Mouse (Mus musculus): ENCODE measurements around the gene Gng12. TPM values are rescaled to one million over a fixed set of nuclear protein-coding genes. Genes with fewer than 3 reads are reported as not detected.
A peak's percentile ranks its signal among the peaks of the same experiment; 100 is the strongest.
"Not testable (repeated sequence)": the region's sequence is repeated elsewhere in the genome, so short reads cannot be mapped to it uniquely, and the experiment has no call there.

The Gng12 gene
- polyA plus RNA-seq (2014; fragmentation: Nextera tagmentation; extraction: Ambion mirVana), result 72.4 and 73.9 TPM in 2 replicates

DNA sequence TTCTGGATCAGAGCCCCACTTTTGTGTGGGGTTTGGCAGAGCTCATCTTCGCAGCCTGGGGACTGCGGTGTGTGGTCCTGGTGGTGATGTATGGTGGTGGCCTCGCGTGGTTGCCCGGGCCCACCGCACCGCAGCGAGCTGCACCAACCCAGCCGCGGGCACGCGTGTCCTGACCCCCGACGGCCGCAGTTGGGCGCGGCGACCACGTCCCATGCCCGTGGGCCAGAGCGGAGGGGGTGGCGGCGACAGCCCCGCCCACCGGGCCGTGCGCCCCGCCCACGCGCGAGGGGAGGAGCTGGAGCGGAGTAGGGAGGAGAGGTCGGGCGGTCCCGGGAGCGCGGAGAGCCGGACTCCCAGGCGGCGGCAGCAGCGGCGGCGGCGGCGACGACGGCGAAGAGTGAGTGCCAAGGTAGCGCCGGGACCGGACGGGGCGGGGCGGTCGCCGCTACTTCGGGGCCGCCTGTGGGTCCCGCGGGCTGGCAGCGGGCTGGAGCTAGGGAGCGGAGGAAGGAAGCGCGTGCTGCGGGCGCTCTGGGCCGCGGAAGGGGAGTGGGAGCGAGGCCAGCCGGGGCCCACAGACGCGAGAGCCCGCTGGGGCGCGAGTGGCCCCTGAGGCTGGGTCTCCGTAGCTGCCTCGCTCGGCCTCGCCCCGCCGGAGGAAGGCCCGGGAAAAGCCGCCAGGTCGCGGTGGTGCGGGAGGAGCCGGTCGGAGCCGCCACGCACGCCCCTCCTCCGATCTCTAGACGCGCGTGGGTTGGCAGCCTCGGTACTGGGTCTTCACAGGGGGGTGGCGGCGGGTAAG, at the start of gene Gng12:
Gene Gng12, plus strand, starts transcription at position 279 of the 802 bp plus-strand sequence.
- Histone ChIP-seq H3K27ac (replicated peaks in 1 of 2; ENCODE audit: control insufficient read depth in 1 of 2, insufficient read depth in 1 of 2, low read depth in 2 of 2, low read length in 2 of 2) (peak within 1 kb of the TSS; percentile 15 to 62; a peak in 3 of 4 replicates), H3K4me2 (ENCODE audit: low read length) (peak within 1 kb of the TSS; percentile 70), H3K4me3 (ENCODE audit: control insufficient read depth in 1 of 2, insufficient read depth in 1 of 2, low read depth in 1 of 2, low read length in 2 of 2) (peak within 1 kb of the TSS; percentile 68 to 83), H3K4me1 (ENCODE audit: control insufficient read depth in 2 of 2, insufficient read depth in 2 of 2, low read length in 2 of 2) (peaks cover 0 to 8% of the 10 kb centered on the region in 2 experiments; a peak in 2 of 4 replicates), H3K9ac (ENCODE audit: low read length) (peak within 1 kb of the TSS; percentile 82), H3K27me3 (ENCODE audit: control insufficient read depth, insufficient read depth, low read length) (no peaks in the 10 kb centered on the region), H3K9me3 (ENCODE audit: control insufficient read depth, low read length) (no peaks in the 10 kb centered on the region), H3K36me3 (ENCODE audit: control insufficient read depth, insufficient read depth, low read length) (no peaks in the 10 kb centered on the region)
- under 1% methylated on average over 86 of the region's 98 CpGs for WGBS
- ATAC-seq (ENCODE audit: insufficient number of reproducible peaks, insufficient read depth, low FRiP score, low read depth), result peak; percentile 92

DNA sequence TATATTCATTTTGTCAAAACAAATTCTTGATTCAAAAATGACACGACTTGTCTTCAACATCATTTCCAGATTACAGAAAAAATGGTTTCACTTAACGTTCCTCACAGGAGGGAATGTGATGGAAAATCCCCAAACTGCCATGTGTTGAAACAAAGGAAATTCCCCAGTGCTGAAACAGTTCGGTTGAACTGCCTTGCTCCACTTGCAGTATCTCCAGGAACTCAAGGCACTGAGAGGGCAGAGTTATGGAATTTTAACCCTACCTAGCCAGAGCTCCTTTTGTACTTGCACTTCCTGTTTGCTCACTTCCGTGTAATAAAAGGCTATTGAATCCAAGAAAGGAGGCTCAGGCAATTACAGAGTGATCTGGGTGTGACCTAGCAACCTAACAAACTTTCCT, 47.3 kb upstream of the Gng12 start:
- H3K4me3 ChIP-seq (ENCODE audit: control insufficient read depth in 1 of 2, insufficient read depth in 1 of 2, low read depth in 1 of 2, low read length in 2 of 2), result no peak overlapping the region
- 20% methylated on average over 4 of the region's 4 CpGs for WGBS

DNA sequence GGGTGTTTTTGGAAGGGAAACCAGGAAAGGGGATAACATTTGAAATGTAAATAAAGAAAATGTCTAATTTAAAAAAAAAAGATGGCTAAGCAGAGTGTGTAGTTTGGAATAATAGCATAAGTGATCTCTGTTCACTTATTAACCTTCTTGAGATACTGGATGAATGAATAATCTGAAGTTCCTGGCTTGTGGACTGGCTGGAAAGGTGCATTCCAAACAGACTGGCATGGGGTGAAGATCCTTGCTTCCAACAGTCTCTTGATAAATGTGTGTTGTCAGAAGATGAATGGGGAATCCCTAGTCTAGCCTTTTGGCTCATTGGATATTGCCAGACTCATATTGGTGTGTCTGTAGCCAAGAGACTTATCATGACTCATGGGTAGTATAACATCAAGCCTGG, 40.0 kb upstream of the Gng12 start:
- H3K27me3 ChIP-seq (ENCODE audit: control insufficient read depth, insufficient read depth, low read length), result no peaks in the 10 kb centered on the region
- no peak overlapping the region for H3K4me3 ChIP-seq (ENCODE audit: control insufficient read depth in 1 of 2, insufficient read depth in 1 of 2, low read depth in 1 of 2, low read length in 2 of 2)
- no peaks in the 10 kb centered on the region for H3K9me3 ChIP-seq (ENCODE audit: control insufficient read depth, low read length)
- H3K4me2 ChIP-seq (ENCODE audit: low read length), result no peak overlapping the region
- H3K27ac ChIP-seq (replicated peaks in 1 of 2; ENCODE audit: control insufficient read depth in 1 of 2, insufficient read depth in 1 of 2, low read depth in 2 of 2, low read length in 2 of 2), result no peak overlapping the region
- no peaks in the 10 kb centered on the region for H3K4me1 ChIP-seq (ENCODE audit: control insufficient read depth in 2 of 2, insufficient read depth in 2 of 2, low read length in 2 of 2)
- ATAC-seq (ENCODE audit: insufficient number of reproducible peaks, insufficient read depth, low FRiP score, low read depth), result no peak
- no peak overlapping the region for H3K9ac ChIP-seq (ENCODE audit: low read length)
- no peaks in the 10 kb centered on the region for H3K36me3 ChIP-seq (ENCODE audit: control insufficient read depth, insufficient read depth, low read length)

More for the DNA sequence above, 47.3 kb upstream of the Gng12 start:
- no peak for ATAC-seq (ENCODE audit: insufficient number of reproducible peaks, insufficient read depth, low FRiP score, low read depth)
- Histone ChIP-seq H3K4me2 (ENCODE audit: low read length) (no peak overlapping the region), H3K36me3 (ENCODE audit: control insufficient read depth, insufficient read depth, low read length) (no peaks in the 10 kb centered on the region), H3K27me3 (ENCODE audit: control insufficient read depth, insufficient read depth, low read length) (no peaks in the 10 kb centered on the region), H3K9ac (ENCODE audit: low read length) (no peak overlapping the region), H3K27ac (replicated peaks in 1 of 2; ENCODE audit: control insufficient read depth in 1 of 2, insufficient read depth in 1 of 2, low read depth in 2 of 2, low read length in 2 of 2) (no peak overlapping the region), H3K4me1 (ENCODE audit: control insufficient read depth in 2 of 2, insufficient read depth in 2 of 2, low read length in 2 of 2) (peaks cover 0 to 6% of the 10 kb centered on the region in 2 experiments; a peak in 1 of 4 replicates), H3K9me3 (ENCODE audit: control insufficient read depth, low read length) (no peaks in the 10 kb centered on the region)

DNA sequence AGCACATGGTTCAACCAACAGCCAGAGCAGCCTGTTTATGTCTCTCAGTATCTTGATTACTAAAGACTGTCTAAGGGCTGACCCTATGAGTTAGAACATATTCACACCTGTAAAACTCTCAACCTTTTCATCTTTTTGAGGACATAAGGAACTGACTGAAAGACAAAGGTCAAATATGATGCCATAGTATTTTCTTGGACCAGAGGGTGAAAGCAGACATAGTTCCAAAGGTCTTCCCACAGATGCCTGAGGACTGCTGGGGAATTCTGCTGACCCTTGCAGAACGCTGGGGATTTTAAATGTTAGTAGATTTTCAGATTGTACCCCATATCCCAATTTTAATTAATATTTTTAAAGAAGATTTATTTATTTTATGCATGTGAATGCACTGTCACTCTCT, 37.8 kb upstream of the Gng12 start:
- no peak for ATAC-seq (ENCODE audit: insufficient number of reproducible peaks, insufficient read depth, low FRiP score, low read depth)
- Histone ChIP-seq H3K9ac (ENCODE audit: low read length) (no peak overlapping the region), H3K4me2 (ENCODE audit: low read length) (no peak overlapping the region), H3K9me3 (ENCODE audit: control insufficient read depth, low read length) (no peaks in the 10 kb centered on the region), H3K4me3 (ENCODE audit: control insufficient read depth in 1 of 2, insufficient read depth in 1 of 2, low read depth in 1 of 2, low read length in 2 of 2) (no peak overlapping the region), H3K27me3 (ENCODE audit: control insufficient read depth, insufficient read depth, low read length) (no peaks in the 10 kb centered on the region), H3K27ac (replicated peaks in 1 of 2; ENCODE audit: control insufficient read depth in 1 of 2, insufficient read depth in 1 of 2, low read depth in 2 of 2, low read length in 2 of 2) (no peak overlapping the region), H3K4me1 (ENCODE audit: control insufficient read depth in 2 of 2, insufficient read depth in 2 of 2, low read length in 2 of 2) (no peaks in the 10 kb centered on the region), H3K36me3 (ENCODE audit: control insufficient read depth, insufficient read depth, low read length) (no peaks in the 10 kb centered on the region)
- 67% methylated on average over 1 of the region's 1 CpGs for WGBS

DNA sequence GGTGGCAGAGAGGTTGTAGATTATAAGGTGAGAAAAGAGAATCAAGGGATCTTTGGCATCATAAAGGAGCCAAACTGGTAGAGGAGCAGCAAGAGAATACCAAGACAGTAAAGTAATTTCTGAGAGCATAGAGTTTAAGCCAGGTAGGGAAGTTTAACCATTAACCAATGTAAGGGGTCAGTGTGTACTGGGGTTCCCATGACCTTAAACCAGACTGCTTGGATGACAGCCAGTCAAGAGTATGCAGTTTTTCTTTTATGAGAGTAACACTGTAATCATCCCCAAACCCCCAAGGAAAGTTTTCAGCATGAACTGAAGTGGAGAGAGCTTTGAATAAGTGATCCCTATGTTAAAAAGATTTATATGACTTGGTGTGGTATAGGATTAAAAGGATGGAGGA, 36.8 kb upstream of the Gng12 start:
- no peak for ATAC-seq (ENCODE audit: insufficient number of reproducible peaks, insufficient read depth, low FRiP score, low read depth)
- no peak overlapping the region for H3K4me3 ChIP-seq (ENCODE audit: control insufficient read depth in 1 of 2, insufficient read depth in 1 of 2, low read depth in 1 of 2, low read length in 2 of 2)
- no peaks in the 10 kb centered on the region for H3K27me3 ChIP-seq (ENCODE audit: control insufficient read depth, insufficient read depth, low read length)
- H3K9ac ChIP-seq (ENCODE audit: low read length), result no peak overlapping the region
- H3K9me3 ChIP-seq (ENCODE audit: control insufficient read depth, low read length), result no peaks in the 10 kb centered on the region
- H3K36me3 ChIP-seq (ENCODE audit: control insufficient read depth, insufficient read depth, low read length), result no peaks in the 10 kb centered on the region
- H3K4me2 ChIP-seq (ENCODE audit: low read length), result no peak overlapping the region
- H3K27ac ChIP-seq (replicated peaks in 1 of 2; ENCODE audit: control insufficient read depth in 1 of 2, insufficient read depth in 1 of 2, low read depth in 2 of 2, low read length in 2 of 2), result no peak overlapping the region
- H3K4me1 ChIP-seq (ENCODE audit: control insufficient read depth in 2 of 2, insufficient read depth in 2 of 2, low read length in 2 of 2), result no peaks in the 10 kb centered on the region

DNA sequence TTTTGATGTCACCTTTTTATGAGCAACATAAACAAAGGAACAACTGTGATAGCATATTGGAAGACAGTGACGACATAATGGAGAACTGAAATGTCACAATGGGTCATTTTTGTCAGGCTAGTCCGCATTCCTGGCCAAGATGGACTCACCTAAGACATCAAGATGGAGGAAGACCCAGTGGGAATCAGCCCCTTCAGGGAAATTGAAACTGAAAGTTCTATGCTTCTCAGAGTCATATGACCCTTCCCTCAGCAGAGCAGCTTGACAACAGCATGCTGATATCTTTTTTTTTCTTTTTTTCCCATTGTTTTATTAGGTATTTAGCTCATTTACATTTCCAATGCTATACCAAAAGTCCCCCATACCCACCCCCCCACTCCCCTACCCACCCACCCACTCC, 31.7 kb upstream of the Gng12 start:
- H3K4me2 ChIP-seq (ENCODE audit: low read length), result no peak overlapping the region
- no peaks in the 10 kb centered on the region for H3K27me3 ChIP-seq (ENCODE audit: control insufficient read depth, insufficient read depth, low read length)
- no peak overlapping the region for H3K27ac ChIP-seq (replicated peaks in 1 of 2; ENCODE audit: control insufficient read depth in 1 of 2, insufficient read depth in 1 of 2, low read depth in 2 of 2, low read length in 2 of 2)
- H3K36me3 ChIP-seq (ENCODE audit: control insufficient read depth, insufficient read depth, low read length), result no peaks in the 10 kb centered on the region
- 75% methylated on average over 2 of the region's 2 CpGs for WGBS
- no peaks in the 10 kb centered on the region for H3K9me3 ChIP-seq (ENCODE audit: control insufficient read depth, low read length)
- no peaks in the 10 kb centered on the region for H3K4me1 ChIP-seq (ENCODE audit: control insufficient read depth in 2 of 2, insufficient read depth in 2 of 2, low read length in 2 of 2)
- no peak overlapping the region for H3K4me3 ChIP-seq (ENCODE audit: control insufficient read depth in 1 of 2, insufficient read depth in 1 of 2, low read depth in 1 of 2, low read length in 2 of 2)
- no peak for ATAC-seq (ENCODE audit: insufficient number of reproducible peaks, insufficient read depth, low FRiP score, low read depth)
- H3K9ac ChIP-seq (ENCODE audit: low read length), result no peak overlapping the region

DNA sequence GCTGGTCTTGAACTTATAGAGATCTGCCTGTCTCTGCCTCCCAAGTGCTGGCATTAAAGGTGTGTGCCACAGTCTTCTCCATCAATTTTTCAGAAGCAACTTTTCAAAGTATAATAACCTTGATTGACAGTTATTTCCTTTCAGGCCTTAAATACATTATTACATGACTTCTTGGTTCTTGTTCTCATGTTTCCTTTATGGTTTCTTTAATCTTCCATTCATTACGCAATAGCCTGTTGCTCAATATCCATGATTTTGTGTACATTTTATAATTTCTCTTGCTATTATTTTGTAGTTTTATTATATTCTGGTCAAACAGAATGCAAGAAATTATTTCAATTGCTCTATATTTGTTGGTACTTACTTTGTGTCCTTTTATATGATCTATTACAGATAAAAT, 29.9 kb upstream of the Gng12 start:
- no peak overlapping the region for H3K9ac ChIP-seq (ENCODE audit: low read length)
- WGBS, result 98% methylated on average over 1 of the region's 1 CpGs
- H3K36me3 ChIP-seq (ENCODE audit: control insufficient read depth, insufficient read depth, low read length), result no peaks in the 10 kb centered on the region
- no peaks in the 10 kb centered on the region for H3K27me3 ChIP-seq (ENCODE audit: control insufficient read depth, insufficient read depth, low read length)
- H3K4me1 ChIP-seq (ENCODE audit: control insufficient read depth in 2 of 2, insufficient read depth in 2 of 2, low read length in 2 of 2), result no peaks in the 10 kb centered on the region
- no peak overlapping the region for H3K27ac ChIP-seq (replicated peaks in 1 of 2; ENCODE audit: control insufficient read depth in 1 of 2, insufficient read depth in 1 of 2, low read depth in 2 of 2, low read length in 2 of 2)
- H3K4me2 ChIP-seq (ENCODE audit: low read length), result no peak overlapping the region
- ATAC-seq (ENCODE audit: insufficient number of reproducible peaks, insufficient read depth, low FRiP score, low read depth), result no peak
- H3K4me3 ChIP-seq (ENCODE audit: control insufficient read depth in 1 of 2, insufficient read depth in 1 of 2, low read depth in 1 of 2, low read length in 2 of 2), result no peak overlapping the region
- H3K9me3 ChIP-seq (ENCODE audit: control insufficient read depth, low read length), result no peaks in the 10 kb centered on the region

DNA sequence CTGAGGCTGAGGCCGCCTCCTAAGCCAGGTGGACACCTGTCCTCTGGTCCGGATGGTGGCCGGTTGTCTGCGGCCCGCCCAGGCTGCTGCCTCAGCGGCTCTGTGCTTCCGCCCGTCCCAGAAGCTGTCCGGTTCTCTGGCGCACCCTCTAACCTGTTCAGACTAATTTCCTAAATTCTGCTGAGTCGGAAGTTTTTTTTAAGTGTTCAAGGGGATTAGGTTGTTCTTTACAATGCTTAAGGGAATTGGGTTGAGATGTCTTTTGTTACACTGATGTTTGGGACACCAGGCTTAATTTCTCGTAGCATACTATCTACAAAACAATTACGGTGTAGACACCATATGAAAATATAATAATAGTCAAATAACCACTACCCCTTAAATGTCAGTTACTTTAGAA, 19.1 kb upstream of the Gng12 start:
- 94% methylated on average over 8 of the region's 13 CpGs for WGBS
- ATAC-seq (ENCODE audit: insufficient number of reproducible peaks, insufficient read depth, low FRiP score, low read depth), result not testable (repeated sequence)

More for the DNA sequence above, 19.1 kb upstream of the Gng12 start:
- H3K27me3 ChIP-seq (ENCODE audit: control insufficient read depth, insufficient read depth, low read length); H3K27ac ChIP-seq (replicated peaks in 1 of 2; ENCODE audit: control insufficient read depth in 1 of 2, insufficient read depth in 1 of 2, low read depth in 2 of 2, low read length in 2 of 2); H3K4me3 ChIP-seq (ENCODE audit: control insufficient read depth in 1 of 2, insufficient read depth in 1 of 2, low read depth in 1 of 2, low read length in 2 of 2); H3K4me1 ChIP-seq (ENCODE audit: control insufficient read depth in 2 of 2, insufficient read depth in 2 of 2, low read length in 2 of 2); H3K4me2 ChIP-seq (ENCODE audit: low read length); H3K9me3 ChIP-seq (ENCODE audit: control insufficient read depth, low read length); H3K9ac ChIP-seq (ENCODE audit: low read length); H3K36me3 ChIP-seq (ENCODE audit: control insufficient read depth, insufficient read depth, low read length): not testable (repeated sequence)
